Mouse (Mus musculus) right cerebral cortex, postnatal 25 days (tissue): Measurements from ENCODE around the gene Cops9.
A peak's percentile ranks its signal among the peaks of the same experiment; 100 is the strongest.

Experiments used
- DNase-seq: peaks from one replicate; pipeline ENCODE4 v3.0.0; 2022

The Cops9 gene

GRCm38 (mm10) chr1:92646111-92646510, 4.3 kb upstream of the Cops9 start:
- DNase-seq, result no peak

- no peak for DNase-seq
Measured at GRCm38 (mm10) chr1:92644916-92645315, 3.1 kb upstream of the Cops9 start.

GRCm38 (mm10) chr1:92643691-92644090, 1.9 kb upstream of the Cops9 start:
- no peak for DNase-seq

GRCm38 (mm10) chr1:92640393-92640792, 1.4 kb downstream of the Cops9 start:
- no peak for DNase-seq

- no peak for DNase-seq
Measured at GRCm38 (mm10) chr1:92638736-92639135, 3.0 kb downstream of the Cops9 start.

- DNase-seq, result peak; percentile 59
Measured at GRCm38 (mm10) chr1:92638181-92638580, 3.6 kb downstream of the Cops9 start.

GRCm38 (mm10) chr1:92637501-92638172, 4.1 kb downstream of the Cops9 start:
- no peak for DNase-seq

GRCm38 (mm10) chr1:92636676-92637075, 5.1 kb downstream of the Cops9 start:
- no peak for DNase-seq

GRCm38 (mm10) chr1:92636015-92636414, 5.8 kb downstream of the Cops9 start:
- no peak for DNase-seq

GRCm38 (mm10) chr1:92634976-92635599, 6.7 kb downstream of the Cops9 start:
- no peak for DNase-seq

GRCm38 (mm10) chr1:92634569-92634968, 7.2 kb downstream of the Cops9 start:
- DNase-seq, result no peak

GRCm38 (mm10) chr1:92633726-92634125, 8.1 kb downstream of the Cops9 start:
- DNase-seq, result no peak

- DNase-seq, result no peak
Measured at GRCm38 (mm10) chr1:92632948-92633347, 8.8 kb downstream of the Cops9 start.

GRCm38 (mm10) chr1:92632196-92632595, 9.6 kb downstream of the Cops9 start:
- DNase-seq, result no peak

GRCm38 (mm10) chr1:92628227-92628626, 13.6 kb downstream of the Cops9 start:
- no peak for DNase-seq

- no peak for DNase-seq
Measured at GRCm38 (mm10) chr1:92618360-92618759, 23.4 kb downstream of the Cops9 start.

GRCm38 (mm10) chr1:92617488-92617887, 24.3 kb downstream of the Cops9 start, which contains the start of gene Olfr12:
Olfr12 (plus strand) TSS chr1:92617788.
- DNase-seq, result no peak

GRCm38 (mm10) chr1:92616046-92616445, 25.7 kb downstream of the Cops9 start:
- DNase-seq, result no peak

GRCm38 (mm10) chr1:92614516-92614915, 27.3 kb downstream of the Cops9 start:
- no peak for DNase-seq

- no peak for DNase-seq
Measured at GRCm38 (mm10) chr1:92613175-92613574, 28.6 kb downstream of the Cops9 start.

- DNase-seq, result peak; percentile 24
Measured at GRCm38 (mm10) chr1:92611008-92611407, 30.8 kb downstream of the Cops9 start.

GRCm38 (mm10) chr1:92607711-92608110, 34.1 kb downstream of the Cops9 start:
- DNase-seq, result no peak

GRCm38 (mm10) chr1:92605482-92605881, 36.3 kb downstream of the Cops9 start, which contains the start of gene Olfr1410:
Olfr1410 (plus strand) TSS chr1:92605782.
- no peak for DNase-seq

- no peak for DNase-seq
Measured at GRCm38 (mm10) chr1:92596019-92596418, 45.8 kb downstream of the Cops9 start.

- DNase-seq, result no peak
Measured at GRCm38 (mm10) chr1:92594111-92594510, 47.7 kb downstream of the Cops9 start, which contains the start of gene Olfr1411. Olfr1411 (plus strand) TSS chr1:92594411.
